Mouse (Mus musculus) limb, embryonic 13.5 days (tissue): Measurements from ENCODE around the gene Recql5. TPM values are rescaled to one million over a fixed set of nuclear protein-coding genes. Genes with fewer than 3 reads are reported as not detected.

Source experiments
- ATAC-seq: fragments of 200-750 bp; cut with Nextera tagmentation; 2 replicates; pipeline ENCODE4 v1.8.0; 2017; ENCODE audit warnings: low read depth, moderate number of reproducible peaks, moderate TSS enrichment; ENCODE audit not compliant: low FRiP score
- H3K27ac ChIP-seq: fragments of 300-500 bp; sonication (generic); 2 replicates; pipeline ENCODE4 v1.5.1; 2015; ENCODE audit warnings: inconsistent platforms, mild to moderate bottlenecking, moderate library complexity
- H3K27me3 ChIP-seq: fragments of 300-500 bp; sonication (generic); 2 replicates; pipeline ENCODE4 v1.6.1; 2015; ENCODE audit warnings: mild to moderate bottlenecking, inconsistent platforms
- H3K36me3 ChIP-seq: fragments of 300-500 bp; sonication (generic); 2 replicates; pipeline ENCODE4 v1.6.1; 2015; ENCODE audit warnings: inconsistent platforms, mild to moderate bottlenecking, moderate library complexity
- H3K4me1 ChIP-seq: fragments of 300-500 bp; sonication (generic); 2 replicates; pipeline ENCODE4 v1.6.1; 2015; ENCODE audit warnings: inconsistent platforms
- H3K4me2 ChIP-seq: fragments of 300-500 bp; sonication (generic); replicated peaks from 2 replicates; pipeline ENCODE4 v1.6.1; 2015; ENCODE audit warnings: inconsistent platforms, mild to moderate bottlenecking, moderate library complexity
- H3K4me3 ChIP-seq: fragments of 300-500 bp; sonication (generic); 2 replicates; pipeline ENCODE4 v1.5.1; 2015; ENCODE audit warnings: moderate library complexity, mild to moderate bottlenecking, inconsistent platforms
- H3K9ac ChIP-seq: fragments of 300-500 bp; sonication (generic); 2 replicates; pipeline ENCODE4 v1.6.1; 2015; ENCODE audit warnings: mild to moderate bottlenecking, inconsistent platforms
- H3K9me3 ChIP-seq: fragments of 300-500 bp; sonication (generic); 2 replicates; pipeline ENCODE4 v1.6.1; 2016; ENCODE audit warnings: inconsistent platforms
- WGBS: fragments of 180-500 bp; shearing (Covaris S2); methylation state at CpG from one replicate; pipeline ENCODE4 v1.1.7; 2015; 5-methylcytosine and 5-hydroxymethylcytosine counted together
- polyA plus RNA-seq: library from polyadenylated mRNA; unstranded; fragments of >200 nt; fragmentation: Nextera tagmentation; extraction: Ambion mirVana; gene quantifications from 2 replicates; pipeline ENCODE4 v1.2.1, GENCODE M21; 2015

Recql5 gene
- polyA plus RNA-seq, 1 experiment from 2014 or later = 23.7 TPM

- Histone ChIP-seq H3K4me1 (peaks cover 36% of the 10 kb centered on the region), H3K9ac (0 out of 2 replicates have a peak overlapping the region, but pooled peaks have one; percentile 25), H3K36me3 (peaks cover 15% of the 10 kb centered on the region), H3K4me2 (0 out of 2 replicates have a peak overlapping the region, but pooled peaks have one; percentile 7), H3K27ac (0 out of 2 replicates have a peak overlapping the region, but pooled peaks have one; percentile 28), H3K9me3 (no peaks in the 10 kb centered on the region), H3K27me3 (no peaks in the 10 kb centered on the region), H3K4me3 (no peak overlapping the region)
- 78% methylated on average over 8 of the region's 8 CpGs for WGBS
- no peak for ATAC-seq
Measured at GRCm38 (mm10) chr11:115904231-115904955, 28.9 kb downstream of the Recql5 start.

DNA sequence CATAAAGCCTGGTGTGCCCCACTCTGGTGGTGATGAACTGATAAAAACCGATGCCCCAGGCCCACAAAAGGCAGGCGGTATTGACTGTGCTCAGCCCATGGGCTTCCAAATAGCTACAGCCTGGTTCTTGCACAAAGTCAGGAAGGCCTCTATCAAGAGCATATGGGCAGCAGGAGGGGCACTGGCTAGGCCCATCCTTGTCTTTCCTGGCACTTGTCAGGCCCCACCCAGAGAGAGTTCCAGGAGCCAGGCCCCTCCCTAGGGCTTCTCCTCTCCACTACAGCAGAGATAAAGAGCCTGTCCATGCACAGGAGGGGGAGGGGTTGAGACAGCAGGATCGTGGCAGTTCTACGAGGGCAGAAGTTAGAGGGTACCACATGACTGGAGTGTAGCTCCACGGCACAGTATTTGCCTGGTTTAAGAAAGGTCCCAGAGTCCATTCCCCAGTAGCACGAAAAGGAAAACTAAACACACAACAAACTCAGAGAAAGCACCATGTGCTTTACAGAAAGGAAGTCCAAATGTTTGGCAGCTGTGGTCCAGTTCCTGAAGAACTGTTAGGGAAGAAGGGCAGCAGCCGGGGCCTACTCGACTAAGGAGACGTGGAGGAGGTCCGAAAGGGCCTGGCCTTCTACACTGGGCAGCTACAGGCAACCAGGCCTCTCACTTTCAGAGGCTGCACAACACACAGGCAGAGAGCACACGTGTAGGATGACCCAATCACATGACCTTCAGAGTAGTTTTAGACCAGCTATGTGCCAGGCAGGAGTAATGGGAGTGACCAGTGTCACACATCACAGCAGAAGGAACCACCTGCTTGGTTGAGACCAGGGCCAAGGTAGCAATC is 29.7 kb downstream of the Recql5 start:
- 68% methylated on average over 11 of the region's 11 CpGs for WGBS
- Histone ChIP-seq H3K4me1 (peaks cover 41% of the 10 kb centered on the region), H3K9me3 (no peaks in the 10 kb centered on the region), H3K4me2 (0 out of 2 replicates have a peak overlapping the region, but pooled peaks have one; percentile 5), H3K9ac (no peak overlapping the region), H3K27ac (peak overlapping the region; percentile 48; the same call in 1 of the 2 replicates), H3K27me3 (no peaks in the 10 kb centered on the region), H3K4me3 (no peak overlapping the region), H3K36me3 (peaks cover 15% of the 10 kb centered on the region)
- no peak for ATAC-seq

- peaks cover 10% of the 10 kb centered on the region for H3K36me3 ChIP-seq
- no peak overlapping the region; the same call in 1 of the 2 replicates for H3K9ac ChIP-seq
- H3K4me3 ChIP-seq = no peak overlapping the region
- H3K27ac ChIP-seq = no peak overlapping the region
- H3K9me3 ChIP-seq = no peaks in the 10 kb centered on the region
- no peak for ATAC-seq
- WGBS = 94% methylated on average over 1 of the region's 1 CpGs
- H3K4me1 ChIP-seq = peaks cover 45% of the 10 kb centered on the region
- H3K4me2 ChIP-seq = no peak overlapping the region
- no peaks in the 10 kb centered on the region for H3K27me3 ChIP-seq
Measured at GRCm38 (mm10) chr11:115902831-115903230, 30.4 kb downstream of the Recql5 start.

DNA sequence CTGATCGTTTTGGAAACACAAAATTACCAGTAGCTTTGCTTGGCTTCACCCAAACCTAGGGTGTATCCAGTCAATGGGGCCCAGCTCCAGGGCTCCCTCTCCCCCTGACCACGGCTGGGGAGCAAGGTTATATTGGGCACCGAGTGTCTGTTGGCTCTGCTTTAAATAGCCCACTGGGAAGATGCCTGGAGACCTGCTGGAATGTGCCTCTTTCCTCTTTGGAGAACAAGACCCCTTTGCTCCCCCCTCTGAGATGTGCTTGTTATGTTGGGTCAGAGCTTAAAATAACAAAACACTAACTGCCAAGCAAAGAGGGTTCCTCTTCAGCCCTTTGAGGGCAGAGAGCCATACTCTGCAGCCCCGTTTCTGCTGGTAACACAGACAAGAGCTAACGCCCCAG is 31.1 kb downstream of the Recql5 start:
- H3K27me3 ChIP-seq = no peaks in the 10 kb centered on the region
- peaks cover 45% of the 10 kb centered on the region for H3K4me1 ChIP-seq
- no peaks in the 10 kb centered on the region for H3K9me3 ChIP-seq
- H3K4me3 ChIP-seq = no peak overlapping the region
- peak overlapping the region; percentile 48; the same call in 1 of the 2 replicates for H3K27ac ChIP-seq
- no peak for ATAC-seq
- H3K36me3 ChIP-seq = peaks cover 15% of the 10 kb centered on the region
- 0 out of 2 replicates have a peak overlapping the region, but pooled peaks have one; percentile 2 for H3K4me2 ChIP-seq
- WGBS = 76% methylated on average over 5 of the region's 5 CpGs
- H3K9ac ChIP-seq = no peak overlapping the region

- peaks cover 45% of the 10 kb centered on the region for H3K4me1 ChIP-seq
- peaks cover 21% of the 10 kb centered on the region for H3K36me3 ChIP-seq
- no peak overlapping the region; the same call in 1 of the 2 replicates for H3K4me2 ChIP-seq
- H3K9me3 ChIP-seq = no peaks in the 10 kb centered on the region
- no peaks in the 10 kb centered on the region for H3K27me3 ChIP-seq
- WGBS = 85% methylated on average over 9 of the region's 9 CpGs
- H3K4me3 ChIP-seq = peak overlapping the region; percentile 12; the same call in 1 of the 2 replicates
- H3K27ac ChIP-seq = peak overlapping the region; percentile 48; the same call in 1 of the 2 replicates
- ATAC-seq = no peak
- no peak overlapping the region for H3K9ac ChIP-seq
Measured at GRCm38 (mm10) chr11:115901338-115902161, 31.7 kb downstream of the Recql5 start.

DNA sequence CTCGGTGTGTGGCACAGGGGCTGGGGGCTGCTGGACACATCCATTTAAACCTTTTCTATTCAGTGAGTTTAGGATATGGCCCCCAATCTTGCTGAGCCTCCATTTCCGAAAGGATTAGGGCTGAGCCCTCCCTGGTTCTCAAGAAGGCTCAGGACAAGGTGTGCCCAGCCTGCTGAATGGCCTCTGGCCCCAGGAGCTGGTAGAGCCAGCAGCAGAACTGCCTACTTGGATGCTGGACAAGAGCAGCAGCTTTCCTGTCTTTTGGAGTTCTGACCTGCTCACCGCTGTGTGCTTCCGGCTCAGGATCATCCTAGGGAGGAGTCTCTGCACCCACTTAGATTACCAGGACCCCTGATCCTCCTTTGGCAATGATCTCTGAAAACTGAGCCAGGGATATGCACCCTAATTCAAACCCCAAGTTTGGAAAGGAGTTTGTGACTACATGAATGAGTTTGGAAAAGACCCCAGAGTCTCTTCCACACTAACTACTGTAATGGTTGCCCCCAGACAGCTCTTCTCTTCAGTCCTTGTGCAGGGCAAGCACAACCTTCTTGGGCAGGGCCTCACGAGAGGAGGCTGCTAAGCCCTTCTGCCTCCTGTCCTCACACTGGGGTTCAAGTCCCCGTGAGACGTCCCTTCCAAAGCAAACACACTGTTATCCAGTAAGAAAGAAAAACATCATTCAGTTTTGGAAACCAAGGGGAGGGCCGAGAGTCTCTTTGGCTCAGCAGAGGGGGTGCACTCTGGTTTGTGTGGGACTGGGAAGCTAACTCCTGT is 32.5 kb downstream of the Recql5 start:
- WGBS = 74% methylated on average over 8 of the region's 8 CpGs
- peaks cover 45% of the 10 kb centered on the region for H3K4me1 ChIP-seq
- H3K27ac ChIP-seq = no peak overlapping the region; the same call in 1 of the 2 replicates
- H3K4me2 ChIP-seq = peak overlapping the region; percentile 31
- H3K36me3 ChIP-seq = peaks cover 27% of the 10 kb centered on the region
- peak overlapping the region; percentile 12 for H3K4me3 ChIP-seq
- H3K9me3 ChIP-seq = no peaks in the 10 kb centered on the region
- H3K27me3 ChIP-seq = no peaks in the 10 kb centered on the region
- ATAC-seq = no peak
- no peak overlapping the region for H3K9ac ChIP-seq

DNA sequence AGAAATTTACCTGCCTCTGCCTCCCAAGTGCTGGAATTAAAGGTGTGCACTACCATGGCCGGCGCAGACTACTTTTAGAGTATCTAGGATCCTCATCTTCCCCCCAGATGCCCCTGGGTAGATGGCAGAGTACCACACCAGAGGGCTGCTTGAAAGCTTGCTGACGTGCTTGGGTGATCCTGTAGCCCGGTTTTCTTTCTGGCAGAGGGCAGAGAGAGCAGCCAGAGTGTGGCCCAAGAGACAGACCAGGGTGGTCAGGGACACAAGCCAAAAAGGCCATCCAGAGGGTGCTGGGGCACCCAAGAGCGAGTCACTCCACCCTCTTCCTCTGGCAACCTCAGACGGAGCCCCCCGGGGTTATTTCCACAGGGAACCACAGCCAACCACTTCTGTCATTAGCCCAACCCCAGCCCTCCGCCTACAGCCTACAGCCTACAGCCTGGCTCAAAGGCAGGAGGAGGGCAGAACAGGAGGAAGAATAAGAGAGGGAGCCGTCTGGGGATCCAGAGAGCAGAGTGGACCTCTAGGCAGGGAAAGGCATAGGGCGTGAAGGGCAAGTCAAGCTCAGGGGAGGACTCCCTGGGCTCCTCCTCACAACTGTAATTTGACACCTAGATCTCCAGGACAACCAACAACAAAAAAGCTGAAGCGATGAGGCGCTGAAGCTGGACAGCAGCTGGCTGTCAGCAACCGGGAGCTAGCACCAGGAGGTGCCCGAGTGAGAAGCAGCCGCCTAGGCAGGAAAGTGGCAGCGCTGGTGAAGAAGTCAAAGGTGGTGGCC is 33.6 kb downstream of the Recql5 start, which contains the start of gene Smim5:
Gene Smim5 (plus strand): TSS at position 481 of the 781 bp plus-strand sequence.
- H3K36me3 ChIP-seq = peaks cover 32% of the 10 kb centered on the region
- H3K27ac ChIP-seq = 0 out of 2 replicates have a peak within 1 kb of the TSS, but pooled peaks have one; percentile 28
- WGBS = 33% methylated on average over 16 of the region's 16 CpGs
- no peaks in the 10 kb centered on the region for H3K9me3 ChIP-seq
- peak; percentile 49; the same call in 1 of the 2 replicates for ATAC-seq
- H3K4me3 ChIP-seq = peak within 1 kb of the TSS; percentile 12
- H3K9ac ChIP-seq = peak within 1 kb of the TSS; percentile 39; the same call in 1 of the 2 replicates
- peaks cover 45% of the 10 kb centered on the region for H3K4me1 ChIP-seq
- H3K4me2 ChIP-seq = peak within 1 kb of the TSS; percentile 31
- no peaks in the 10 kb centered on the region for H3K27me3 ChIP-seq

DNA sequence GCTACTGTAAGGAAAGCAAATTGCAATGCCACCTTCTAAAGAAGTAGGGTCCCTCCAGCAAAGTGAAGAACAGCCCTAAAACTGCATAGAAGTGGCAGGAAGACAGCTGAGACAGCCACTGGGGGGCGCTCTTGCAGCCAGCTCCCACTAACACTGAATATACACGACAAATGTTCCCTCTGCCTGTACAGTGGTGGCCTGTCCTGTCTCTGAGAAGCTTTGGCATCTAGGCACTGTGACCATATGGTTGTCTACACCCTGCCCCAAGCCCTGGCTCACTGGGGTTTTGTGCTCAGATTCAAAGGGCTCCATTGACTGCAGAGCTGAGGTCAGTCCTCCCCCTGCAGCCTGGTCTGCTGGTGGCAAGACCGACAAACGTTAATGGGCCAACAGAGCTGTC is 34.4 kb downstream of the Recql5 start:
- Histone ChIP-seq H3K27me3 (no peaks in the 10 kb centered on the region), H3K4me1 (peaks cover 41% of the 10 kb centered on the region), H3K27ac (no peak overlapping the region), H3K9ac (no peak overlapping the region), H3K4me3 (no peak overlapping the region), H3K36me3 (peaks cover 36% of the 10 kb centered on the region), H3K4me2 (no peak overlapping the region), H3K9me3 (no peaks in the 10 kb centered on the region)
- ATAC-seq = no peak
- WGBS = 16% methylated on average over 4 of the region's 4 CpGs

DNA sequence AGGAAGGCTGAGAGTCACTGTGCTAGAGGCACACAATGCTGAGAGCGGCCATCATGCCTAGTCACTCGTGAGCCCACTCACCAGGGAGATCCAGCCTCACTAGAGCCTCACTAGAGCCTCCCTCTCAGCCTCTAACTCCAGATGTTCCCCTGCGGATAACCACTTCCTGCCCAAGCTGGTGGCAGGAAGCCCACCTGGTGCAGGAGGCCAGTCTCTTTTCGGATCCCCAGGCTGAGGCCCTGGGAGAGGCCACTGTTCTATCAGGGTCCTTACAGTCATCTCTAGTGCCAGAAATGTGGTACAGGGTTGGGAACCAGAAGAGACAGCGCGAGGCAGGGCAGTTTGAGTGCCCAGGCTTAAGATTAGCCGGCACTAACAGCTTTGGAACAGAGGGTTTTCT is 34.8 kb downstream of the Recql5 start:
- no peak for ATAC-seq
- no peak overlapping the region for H3K4me2 ChIP-seq
- no peaks in the 10 kb centered on the region for H3K27me3 ChIP-seq
- H3K9me3 ChIP-seq = no peaks in the 10 kb centered on the region
- WGBS = 70% methylated on average over 7 of the region's 7 CpGs
- no peak overlapping the region for H3K4me3 ChIP-seq
- H3K36me3 ChIP-seq = peaks cover 41% of the 10 kb centered on the region
- H3K4me1 ChIP-seq = peaks cover 38% of the 10 kb centered on the region
- no peak overlapping the region for H3K9ac ChIP-seq
- H3K27ac ChIP-seq = no peak overlapping the region

DNA sequence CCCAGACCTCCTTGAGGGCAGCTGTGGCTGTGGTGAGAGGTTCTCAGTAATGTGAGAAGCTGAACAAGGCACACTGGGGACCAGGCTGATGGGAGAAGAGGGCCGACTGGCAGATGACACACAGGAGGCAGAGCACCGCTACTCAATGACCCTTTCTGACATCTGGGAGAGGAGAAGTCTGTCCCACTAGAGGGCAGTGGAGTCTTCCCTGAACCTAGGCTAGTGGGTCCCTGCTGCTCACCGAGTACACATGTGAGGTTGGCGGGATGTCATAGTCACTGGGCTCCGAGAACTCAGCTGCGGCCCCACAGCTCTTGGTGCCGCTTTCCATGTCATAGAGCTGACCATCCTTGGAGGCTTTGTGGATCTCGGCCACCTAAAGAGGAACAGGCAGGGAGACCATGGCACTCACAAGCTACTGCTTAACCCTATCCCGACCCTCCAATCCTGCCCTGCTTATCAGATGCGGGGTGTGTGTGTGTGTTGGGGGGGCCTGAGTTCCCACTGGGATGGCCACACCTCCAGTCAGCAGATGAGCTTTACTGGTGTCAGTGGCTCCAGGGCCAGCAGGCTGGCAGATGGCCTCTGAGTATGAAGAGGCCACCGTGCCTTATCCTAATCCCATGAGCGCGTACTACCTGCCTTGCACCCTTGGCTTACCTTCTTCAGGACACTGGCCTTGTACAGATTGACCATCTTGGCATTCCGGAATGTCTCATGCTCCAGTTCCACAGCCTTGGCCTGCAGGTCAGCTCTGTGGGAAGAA is 38.3 kb downstream of the Recql5 start:
- no peak for ATAC-seq
- Histone ChIP-seq H3K4me3 (no peak overlapping the region), H3K4me2 (no peak overlapping the region), H3K9ac (no peak overlapping the region; the same call in 1 of the 2 replicates), H3K36me3 (peaks cover 51% of the 10 kb centered on the region), H3K27ac (no peak overlapping the region), H3K9me3 (no peaks in the 10 kb centered on the region), H3K4me1 (peaks cover 14% of the 10 kb centered on the region), H3K27me3 (no peaks in the 10 kb centered on the region)
- WGBS = 70% methylated on average over 14 of the region's 14 CpGs
